Mouse (Mus musculus): ENCODE data around the gene Zfp808. TPM values are rescaled to one million over a fixed set of nuclear protein-coding genes. Genes with fewer than 3 reads are reported as not detected.

The Zfp808 gene
- polyA plus RNA-seq (2012): 0.28 and 0.32 TPM in 2 replicates

GRCm38 (mm10) chr13:62129432-62130171 is at the start of gene Zfp808:
TSS of gene Zfp808 (plus strand) at chr13:62129886.

Data from megakaryocyte-erythroid progenitor cell, adult 5 weeks (primary cell).